In genomic region chr12:100986423-100986822, GRCm38 (mm10) we compare ENCODE assay signal across 11 mouse cellular contexts. TPM values are rescaled to one million over a fixed set of nuclear protein-coding genes. Genes with fewer than 3 reads are reported as not detected.
A peak's percentile ranks its signal among the peaks of the same experiment; 100 is the strongest.
DNase-seq lines count a peak whose midpoint lies in the region; ATAC-seq and TF ChIP-seq lines count a peak whose summit lies in the region.
"Had no signal": no experiment of that assay in that cellular context is flagged by ENCODE, and none has a peak within 500 bp of the region (broad histone marks: within the 10 kb centered on the region; RNA-seq: fewer than 3 reads in every experiment).

No protein-coding gene starts in this region.

- peak overlapping the region; percentile 86 for H3K27ac ChIP-seq in layer of hippocampus, adult 2 months
- H3K27ac ChIP-seq in limb, embryonic 10.5 days: peak overlapping the region; percentile 54; the same call in 1 of the 2 replicates
- no peak overlapping the region for H3K27ac ChIP-seq in intestine, embryonic 16.5 days (ENCODE audit: low read length)

- 91% methylated on average over 4 of the region's 4 CpGs for WGBS in limb, embryonic 10.5 days
- 75% methylated on average over 4 of the region's 4 CpGs for WGBS in intestine, embryonic 16.5 days

- no peak for ATAC-seq in intestine, embryonic 16.5 days
- ATAC-seq: activated CD4-positive, CD25-positive, alpha-beta regulatory T cell, adult 4 months had no signal

- no peaks in the 10 kb centered on the region for H3K9me3 ChIP-seq in limb, embryonic 10.5 days (replicated peaks)
- no peaks in the 10 kb centered on the region for H3K9me3 ChIP-seq in intestine, embryonic 16.5 days (ENCODE audit: control insufficient read depth, low read length)

- peak; percentile 46 to 48 for DNase-seq in layer of hippocampus, adult 2 months (ENCODE audit: low spot score in 2 of 2)
- no peak for DNase-seq in layer of hippocampus, adult 8-10 months (ENCODE audit: low spot score in 2 of 2)
- peak; percentile 26 for DNase-seq in thymus, postnatal 14 days
- DNase-seq in thymus, adult 18-20 months: no peak
- no peak for DNase-seq in limb, embryonic 10.5 days (ENCODE audit: low spot score)
- no peak for DNase-seq in kidney, adult 9 months
- no peak for DNase-seq in gastrocnemius, postnatal 14 days
- DNase-seq: kidney, postnatal 4 days; lung, postnatal 10 days had no signal

- intact Hi-C loops in gastrocnemius, postnatal 14 days (cut with DNase I; ENCODE audit: low total_unique reads): no loop called here

- no peak overlapping the region for H3K9ac ChIP-seq in intestine, embryonic 16.5 days (ENCODE audit: low read depth, low read length)

- H3K36me3 ChIP-seq in limb, embryonic 10.5 days: no peaks in the 10 kb centered on the region
- no peaks in the 10 kb centered on the region for H3K36me3 ChIP-seq in intestine, embryonic 16.5 days (ENCODE audit: control insufficient read depth, insufficient read depth, low read length)

- no peak overlapping the region for H3K4me2 ChIP-seq in intestine, embryonic 16.5 days (ENCODE audit: low read depth, low read length)

- TF ChIP-seq CTCF in layer of hippocampus, adult 2 months (conservative IDR thresholded peaks at IDR 0.05): no peak

- H3K4me3 ChIP-seq in layer of hippocampus, adult 2 months: no peak overlapping the region
- no peak overlapping the region for H3K4me3 ChIP-seq in limb, embryonic 10.5 days
- no peak overlapping the region for H3K4me3 ChIP-seq in intestine, embryonic 16.5 days (ENCODE audit: low read length)

- H3K27me3 ChIP-seq in limb, embryonic 10.5 days (ENCODE audit: low read depth, poor library complexity, severe bottlenecking): peaks cover 64% of the 10 kb centered on the region
- H3K27me3 ChIP-seq in intestine, embryonic 16.5 days (replicated peaks; ENCODE audit: control insufficient read depth, insufficient read depth, low read length): no peaks in the 10 kb centered on the region

- peaks cover 55% of the 10 kb centered on the region for H3K4me1 ChIP-seq in limb, embryonic 10.5 days
- H3K4me1 ChIP-seq in intestine, embryonic 16.5 days (ENCODE audit: control insufficient read depth, insufficient read depth, low read length): peaks cover 18% of the 10 kb centered on the region

RNA-seq across cellular contexts. Expression of gene Ccdc88c, which starts 42.4 kb away (rescaled TPM):
- total RNA-seq in layer of hippocampus, adult 2 months (2021): 10 to 100 TPM; 24.3 to 33.7 TPM
- total RNA-seq in layer of hippocampus, adult 8-10 months (2022): 10 to 100 TPM; 30.2 to 38.8 (median 34.7) TPM
- polyA plus RNA-seq in limb, embryonic 10.5 days (2016; fragmentation: Nextera tagmentation; extraction: Ambion mirVana): 4.9 and 5.1 TPM in 2 replicates
- 10 to 100 TPM; 29.2 to 37.2 TPM for total RNA-seq in gastrocnemius, postnatal 14 days (2021)
- polyA plus RNA-seq in intestine, embryonic 16.5 days (2015; fragmentation: Nextera tagmentation; extraction: Ambion mirVana): 13.1 and 13.6 TPM in 2 replicates

Comparison
In these comparisons a context has a peak if more than half of its experiments do, and no peak if none do; other contexts are left out.
1. DNase-seq: peak in layer of hippocampus, adult 2 months (2 of 2) and thymus, postnatal 14 days (single experiment); none in layer of hippocampus, adult 8-10 months (0 of 2), thymus, adult 18-20 months (0 of 2), limb, embryonic 10.5 days (single experiment), kidney, adult 9 months (single experiment) and gastrocnemius, postnatal 14 days (single experiment).